Mouse (Mus musculus) activated CD4-positive, CD25-positive, alpha-beta regulatory T cell, adult 9 weeks (primary cell): ENCODE results near the gene Itih1. TPM values are rescaled to one million over a fixed set of nuclear protein-coding genes. Genes with fewer than 3 reads are reported as not detected.

Experiments used
- polyA plus RNA-seq: library from polyadenylated mRNA; unstranded; fragments of 100-300 nt; shearing (Covaris generic); gene quantifications from one replicate; pipeline ENCODE4 v1.2.1, GENCODE M21; 2017

Gene Itih1
- not detected for polyA plus RNA-seq

GRCm38 (mm10) chr14:30943038-30943437, at the start of gene Itih1:
Gene Itih1 (minus strand): TSS chr14:30943289.

GRCm38 (mm10) chr14:30951154-30951825, 8.2 kb upstream of the Itih1 start, which contains the start of gene Nek4:
Gene Nek4 (plus strand): TSS chr14:30951377.

DNA sequence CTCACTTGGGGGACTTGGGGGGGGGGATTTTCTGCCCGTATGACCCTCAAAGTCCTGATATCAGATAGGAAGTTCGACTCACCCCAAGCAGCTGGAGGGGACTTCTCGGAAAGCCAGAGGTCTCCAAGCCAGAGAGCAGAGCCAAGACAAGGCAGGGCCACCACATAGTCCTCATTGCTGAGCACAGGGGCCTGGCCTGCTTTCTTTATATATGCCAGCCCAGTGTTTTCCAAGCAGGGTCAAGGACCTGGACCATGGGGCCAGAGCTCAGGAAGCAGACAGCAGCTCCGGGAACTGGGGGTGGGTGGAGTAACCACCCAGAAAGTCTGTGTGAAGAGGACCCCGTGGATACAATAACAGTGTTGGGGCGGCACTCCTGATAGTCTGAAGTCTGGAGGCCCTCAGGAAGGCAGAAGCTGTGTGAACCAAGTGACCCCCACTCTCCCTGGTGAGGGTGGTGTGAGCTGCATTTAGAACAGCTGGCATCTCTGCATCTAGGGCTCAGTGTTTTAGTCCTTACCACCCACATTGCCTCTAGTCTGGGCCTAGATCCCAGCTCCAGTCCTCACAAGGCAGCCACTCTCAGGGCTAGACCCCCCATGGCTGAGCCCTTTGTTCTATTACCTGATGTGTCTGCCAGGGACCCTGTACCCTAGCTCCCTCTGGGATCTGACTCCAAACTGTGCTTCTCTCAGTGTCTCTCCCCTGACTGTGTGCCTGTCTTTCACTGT, 19.5 kb downstream of the Itih1 start, which contains the start of gene Itih3:
Itih3 (minus strand) TSS at position 386 of the 731 bp plus-strand sequence.

GRCm38 (mm10) chr14:30886204-30886603, 56.9 kb downstream of the Itih1 start, which contains the start of gene Itih4:
Gene Itih4 (plus strand): TSS chr14:30886476.

Other genes with a start within 250 kb of the Itih1 start
- gene Sfmbt1, start 228.4 kb downstream of the Itih1 start, polyA plus RNA-seq = 13.9 TPM
- gene Tmem110, start 117.7 kb downstream of the Itih1 start, polyA plus RNA-seq = 3.6 TPM
- gene Mustn1, start 64.1 kb downstream of the Itih1 start, polyA plus RNA-seq = 0.37 TPM
- gene Itih4, start 56.8 kb downstream of the Itih1 start, polyA plus RNA-seq = not detected
- not detected for gene Itih3, start 19.5 kb downstream of the Itih1 start, polyA plus RNA-seq
- 11.7 TPM for gene Nek4, start 8.1 kb upstream of the Itih1 start, polyA plus RNA-seq
- gene Glt8d1, start 58.1 kb upstream of the Itih1 start, polyA plus RNA-seq = 8.5 TPM
- gene Spcs1, start 58.4 kb upstream of the Itih1 start, polyA plus RNA-seq = 367 TPM
- 40.6 TPM for gene Pbrm1, start 75.8 kb upstream of the Itih1 start, polyA plus RNA-seq
- gene Gnl3, start 75.9 kb upstream of the Itih1 start, polyA plus RNA-seq = 84.0 TPM
- gene Smim4, start 185.7 kb upstream of the Itih1 start, polyA plus RNA-seq = 58.6 TPM
- not detected for gene Nt5dc2, start 187.8 kb upstream of the Itih1 start, polyA plus RNA-seq
- 3.2 TPM for gene Stab1, start 225.4 kb upstream of the Itih1 start, polyA plus RNA-seq